Mouse (Mus musculus): ENCODE data around the gene Pear1.

The Pear1 gene

GRCm38 (mm10) chr3:87811297-87811696, 12.8 kb downstream of the Pear1 start:
- in situ Hi-C loops (cut with MboI, MseI), result no loop called here

- in situ Hi-C loops (cut with MboI, MseI), result no loop called here
These were observed 14.7 kb downstream of the Pear1 start for GRCm38 (mm10) chr3:87809322-87809962.

- in situ Hi-C loops (cut with MboI, MseI), result no loop called here
These were observed 19.9 kb downstream of the Pear1 start for GRCm38 (mm10) chr3:87804038-87804677.

GRCm38 (mm10) chr3:87801681-87802080, 22.4 kb downstream of the Pear1 start:
- in situ Hi-C loops (cut with MboI, MseI), result no loop called here

DNA sequence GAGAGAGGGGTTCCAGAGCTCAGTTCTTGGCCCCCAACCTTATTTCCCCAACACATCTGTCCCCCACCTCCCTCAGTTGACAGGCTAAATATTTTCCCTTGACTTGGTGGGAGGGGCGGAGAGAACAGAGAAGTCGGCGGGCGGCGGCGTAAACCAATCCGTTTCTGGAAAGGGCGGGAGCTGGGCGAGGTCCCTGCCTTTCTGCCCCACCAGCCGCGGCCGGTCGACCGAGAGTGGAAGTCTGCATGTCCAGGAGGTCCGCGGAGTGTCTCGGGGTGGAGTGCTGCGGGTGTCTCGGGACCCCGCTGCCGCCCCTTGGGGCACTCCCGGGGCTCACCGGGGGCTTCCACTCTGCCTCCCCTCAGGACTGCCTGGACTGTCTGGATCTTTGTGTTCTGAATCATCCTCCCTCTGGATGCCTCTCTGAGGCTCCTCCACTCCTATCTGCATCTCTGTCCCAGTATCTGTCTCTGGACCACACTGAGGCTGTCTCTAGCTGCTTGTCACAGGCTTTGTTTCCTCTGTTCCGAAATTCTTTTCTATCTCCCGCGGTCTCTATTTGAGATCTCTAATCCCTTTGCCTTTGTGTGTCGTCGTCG, 27.3 kb downstream of the Pear1 start, which contains the start of gene Insrr:
Insrr (plus strand) TSS at position 216 of the 599 bp plus-strand sequence.
- in situ Hi-C loops (cut with MboI, MseI), result no loop called here

GRCm38 (mm10) chr3:87795336-87796277, 28.5 kb downstream of the Pear1 start:
- in situ Hi-C loops (cut with MboI, MseI), result no loop called here

- in situ Hi-C loops (cut with MboI, MseI), result no loop called here
These were observed 29.2 kb downstream of the Pear1 start, which contains the start of gene Ntrk1 for GRCm38 (mm10) chr3:87794922-87795325. Ntrk1 (minus strand) TSS chr3:87795162.

- in situ Hi-C loops (cut with MboI, MseI), result no loop called here
These were observed 34.3 kb downstream of the Pear1 start for GRCm38 (mm10) chr3:87789768-87790167.

DNA sequence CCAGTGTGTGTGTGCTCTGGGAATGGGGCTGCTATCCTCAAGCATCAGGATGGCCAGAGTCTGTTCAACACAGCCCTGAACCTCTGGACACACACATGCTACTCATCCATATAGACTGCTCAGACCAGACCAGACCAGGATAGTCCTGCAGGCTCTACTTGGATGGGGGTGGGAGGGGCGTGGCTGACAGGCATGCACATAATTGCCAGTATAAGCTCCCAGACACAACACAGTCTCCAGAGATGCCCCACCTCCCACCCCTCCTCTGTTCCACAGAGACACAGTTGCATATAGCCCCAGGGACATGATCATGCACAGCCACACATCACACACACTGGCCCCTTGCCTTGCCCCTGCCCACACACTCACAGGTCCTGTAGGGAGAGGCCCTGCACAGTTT, 34.9 kb downstream of the Pear1 start:
- in situ Hi-C loops (cut with MboI, MseI), result no loop called here

DNA sequence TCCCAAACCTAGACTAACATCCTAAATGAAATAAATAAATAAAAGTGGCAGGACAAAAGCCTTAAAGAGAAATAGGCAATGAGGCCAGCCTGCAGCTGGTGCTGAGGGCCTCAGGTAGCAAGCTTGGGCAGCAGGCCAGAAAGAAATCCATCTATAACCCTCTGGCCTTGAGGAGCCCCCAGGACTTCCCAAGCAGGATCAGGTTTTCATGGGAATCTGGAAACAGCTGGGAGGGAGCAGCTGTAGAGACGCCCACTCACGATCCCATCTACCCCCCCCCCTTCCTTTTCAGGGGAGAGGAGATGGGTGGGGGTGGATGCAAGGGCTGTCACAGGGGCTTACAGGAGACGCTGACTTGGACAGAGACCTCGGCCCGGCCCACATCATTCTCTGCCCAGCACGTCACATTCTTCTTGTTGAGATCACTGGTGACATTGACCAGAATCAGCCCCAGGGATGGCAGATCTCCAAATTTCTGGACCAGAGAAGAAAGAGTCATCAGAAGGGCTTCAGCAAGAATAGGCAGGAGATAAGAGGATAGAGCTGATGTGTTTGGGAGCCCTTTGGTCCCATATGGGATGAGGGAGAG, 38.4 kb downstream of the Pear1 start:
- in situ Hi-C loops (cut with MboI, MseI), result no loop called here

GRCm38 (mm10) chr3:87785156-87785555, 39.0 kb downstream of the Pear1 start:
- in situ Hi-C loops (cut with MboI, MseI), result no loop called here

- in situ Hi-C loops (cut with MboI, MseI), result no loop called here
These were observed 40.7 kb downstream of the Pear1 start for GRCm38 (mm10) chr3:87783282-87784023.

GRCm38 (mm10) chr3:87779086-87779485, 45.0 kb downstream of the Pear1 start:
- in situ Hi-C loops (cut with MboI, MseI), result no loop called here

DNA sequence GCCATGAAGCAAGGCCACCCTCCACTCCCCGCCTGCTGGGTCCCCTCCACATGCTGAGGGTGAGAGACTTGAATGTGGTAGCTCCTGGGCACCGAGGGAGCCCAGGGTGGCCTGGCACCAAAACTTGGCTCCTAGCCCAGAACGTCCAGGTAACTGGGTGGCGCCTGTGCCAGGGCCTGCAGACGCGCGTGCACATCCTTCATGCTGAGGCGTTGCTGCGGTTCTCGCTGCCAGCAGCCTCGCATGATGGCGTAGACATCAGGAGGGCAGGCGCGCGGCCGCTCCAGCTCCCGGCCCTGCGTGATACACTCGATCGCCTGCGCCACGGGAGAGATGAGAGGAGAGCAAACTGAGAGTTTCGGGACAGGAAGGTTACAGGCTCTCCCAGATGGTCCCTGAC, 45.8 kb downstream of the Pear1 start:
- in situ Hi-C loops (cut with MboI, MseI), result no loop called here

DNA sequence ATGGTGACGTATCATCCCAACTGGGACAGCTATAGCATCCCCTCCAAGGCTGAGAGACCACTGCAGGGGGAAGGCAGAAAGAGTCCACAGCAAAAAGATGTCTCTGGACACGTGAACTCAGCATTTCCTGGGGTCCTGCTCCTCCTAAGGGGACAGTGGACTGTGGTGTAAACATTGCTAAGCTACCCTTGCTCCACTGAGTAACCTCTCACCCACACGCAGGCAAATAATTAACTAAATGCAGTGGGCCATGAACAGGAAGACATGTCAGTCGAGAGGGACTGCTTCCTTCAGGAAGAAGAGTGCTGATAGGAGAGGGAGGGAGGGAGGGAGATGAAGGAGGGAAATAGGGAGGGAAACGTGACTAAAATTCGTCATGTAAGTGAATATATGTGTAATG, 53.0 kb downstream of the Pear1 start:
- in situ Hi-C loops (cut with MboI, MseI), result loop anchor here in 1 of 2 experiments (5.0 kb wide), 1 partner anchor 46 kb away; no protein-coding TSS in a partner anchor

DNA sequence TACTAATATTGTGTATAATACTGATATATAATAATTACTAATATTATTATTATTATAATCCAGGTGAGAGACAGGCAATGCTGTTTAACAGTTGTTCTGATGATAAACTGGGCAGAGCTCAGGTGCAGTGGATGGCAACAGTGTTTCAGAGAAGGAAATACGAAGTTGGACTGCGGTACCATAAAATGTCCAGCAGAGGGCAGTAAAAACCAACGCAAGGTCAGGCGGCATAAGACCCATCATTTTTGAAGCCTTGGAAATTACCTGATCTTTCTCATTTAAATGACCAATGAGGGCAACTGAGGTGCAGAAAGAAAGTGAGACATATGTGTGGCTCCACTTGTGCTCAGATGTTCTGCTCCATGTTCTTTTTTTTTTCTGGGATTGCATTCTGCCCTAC, 53.8 kb downstream of the Pear1 start:
- in situ Hi-C loops (cut with MboI, MseI), result loop anchor here in 1 of 2 experiments (5.0 kb wide), 1 partner anchor 47 kb away; no protein-coding TSS in a partner anchor

DNA sequence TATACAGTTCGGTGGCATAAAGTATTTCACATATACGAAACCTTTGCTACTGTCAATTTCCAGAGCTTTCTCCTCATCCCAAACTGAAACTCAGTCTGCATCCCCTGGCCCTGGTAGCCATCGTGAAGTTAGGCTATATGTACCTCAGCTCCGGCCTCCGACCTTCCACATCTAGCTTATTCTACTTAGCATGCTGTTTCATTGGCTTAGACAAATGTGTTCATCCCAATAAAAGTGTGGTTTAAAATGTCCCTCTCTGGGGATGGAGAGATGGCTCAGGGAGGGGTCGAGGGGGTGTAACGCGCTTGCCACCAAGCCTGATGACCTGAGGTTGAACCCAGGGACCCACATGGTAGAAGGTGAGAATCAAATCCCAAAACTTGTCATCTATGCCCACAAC, 54.6 kb downstream of the Pear1 start:
- in situ Hi-C loops (cut with MboI, MseI), result loop anchor here in 1 of 2 experiments (5.0 kb wide), 1 partner anchor 93 kb away; no protein-coding TSS in a partner anchor

DNA sequence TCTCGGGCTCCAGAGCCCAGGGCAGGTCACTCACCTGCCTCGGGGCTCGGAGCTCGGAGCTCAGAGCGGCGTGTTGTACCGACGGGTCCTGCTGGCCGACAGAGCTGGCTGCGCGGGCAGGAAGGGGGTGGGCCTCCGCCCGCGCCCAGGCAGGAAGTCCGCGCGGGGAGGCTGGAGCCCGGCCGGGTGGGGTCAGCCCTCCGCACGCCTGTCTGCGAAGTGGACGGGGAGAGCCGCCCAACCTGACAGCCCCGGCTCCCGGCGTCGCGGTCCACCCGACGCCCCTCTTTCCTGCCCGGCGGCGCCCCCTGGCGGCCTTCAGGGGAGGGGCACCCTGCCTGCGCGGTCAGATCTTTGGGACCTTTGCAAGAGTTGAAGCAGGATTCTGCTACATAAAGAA, 55.3 kb downstream of the Pear1 start:
- in situ Hi-C loops (cut with MboI, MseI), result loop anchor here in 1 of 2 experiments (5.0 kb wide), 1 partner anchor 93 kb away; no protein-coding TSS in a partner anchor

DNA sequence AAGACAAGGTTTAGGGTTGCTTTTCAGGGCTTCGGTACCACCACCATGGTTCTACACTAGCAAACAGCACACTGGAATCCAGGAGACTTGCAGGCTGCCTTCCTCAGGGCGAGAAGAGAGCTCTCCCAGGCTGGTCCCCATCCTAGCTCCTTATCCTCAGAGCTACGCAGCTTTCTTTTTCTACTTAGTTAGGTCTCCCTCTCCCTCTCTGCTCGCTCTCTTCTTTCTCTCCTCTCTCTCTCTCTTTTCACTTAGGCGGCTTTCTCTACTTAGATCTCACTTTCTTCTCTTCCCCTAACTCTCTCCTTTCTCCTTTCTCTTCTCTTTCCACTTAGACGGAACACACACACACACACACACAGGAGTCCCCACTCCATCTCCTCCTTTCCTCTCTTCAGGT, 55.7 kb downstream of the Pear1 start:
- in situ Hi-C loops (cut with MboI, MseI), result loop anchor here in 1 of 2 experiments (5.0 kb wide), 1 partner anchor 94 kb away; no protein-coding TSS in a partner anchor

GRCm38 (mm10) chr3:87767764-87768163, 56.3 kb downstream of the Pear1 start:
- in situ Hi-C loops (cut with MboI, MseI), result loop anchor here in 1 of 2 experiments (5.0 kb wide), 1 partner anchor 95 kb away; no protein-coding TSS in a partner anchor

Data from T-helper 17 cell (primary cell).